Mouse (Mus musculus): ENCODE measurements around the gene Igsf9. TPM values are rescaled to one million over a fixed set of nuclear protein-coding genes. Genes with fewer than 3 reads are reported as not detected.

The Igsf9 gene
- total RNA-seq, 1 experiment, result 45.6 TPM

DNA sequence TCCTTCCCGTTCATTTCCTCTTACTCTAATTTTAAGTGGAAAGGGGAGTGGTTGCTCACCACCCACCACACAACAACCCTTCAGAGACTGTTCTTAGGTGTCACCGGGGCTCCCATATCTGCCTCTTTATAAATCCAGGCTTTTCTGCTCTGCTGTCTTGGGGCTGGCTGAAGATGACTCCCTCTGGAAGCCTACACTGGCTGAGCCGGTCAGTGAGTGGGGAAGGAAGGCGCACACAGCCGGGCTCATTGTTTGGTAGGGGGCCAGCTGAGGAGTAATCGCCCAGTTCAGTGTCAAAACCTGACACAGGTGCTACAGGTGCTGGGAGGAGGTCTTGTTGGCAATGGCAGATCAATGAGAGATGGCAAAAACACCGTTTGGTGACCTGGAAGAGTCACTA, 44.4 kb downstream of the Igsf9 start:
- Histone ChIP-seq H3K9me3 (ENCODE audit: control insufficient read depth, insufficient read depth, low read depth, low read length) (no peaks in the 10 kb centered on the region), H3K27ac (ENCODE audit: insufficient read depth, low read depth, low read length, poor library complexity, severe bottlenecking) (no peak overlapping the region), H3K9ac (ENCODE audit: insufficient read depth, low read depth, low read length, poor library complexity, severe bottlenecking) (peak overlapping the region; percentile 7; the same call in 1 of the 2 replicates), H3K4me1 (ENCODE audit: control insufficient read depth in 2 of 2, insufficient read depth in 2 of 2, low read length in 2 of 2, poor library complexity in 1 of 2) (peaks cover 0 to 15% of the 10 kb centered on the region in 2 experiments; a peak in 2 of 4 replicates), H3K36me3 (ENCODE audit: control insufficient read depth, insufficient read depth, low read length, poor library complexity, severe bottlenecking) (no peaks in the 10 kb centered on the region), H3K4me3 (ENCODE audit: insufficient read depth in 1 of 2, low read depth in 1 of 2, low read length in 2 of 2, poor library complexity in 1 of 2, severe bottlenecking in 1 of 2) (no peak overlapping the region)
- in situ Hi-C loops (cut with MboI; ENCODE audit: low sequenced_read_pairs in 2 of 2, unreplicated experiment in 2 of 2), result no loop called here
- DNase-seq (ENCODE audit: low read depth, low spot score), result no peak
- TF ChIP-seq ZC3H11A (IDR thresholded peaks at IDR 0.05; ENCODE audit: borderline replicate concordance, low read depth, low read length) (no peak), CHD2 (IDR thresholded peaks at IDR 0.05; ENCODE audit: low read depth, low read length) (no peak), HCFC1 (IDR thresholded peaks at IDR 0.05; ENCODE audit: borderline replicate concordance, insufficient read depth, low read length) (no peak), ZNF384 (IDR thresholded peaks at IDR 0.05; ENCODE audit: low read depth, low read length) (no peak), MAFK (IDR thresholded peaks at IDR 0.05; ENCODE audit: insufficient read depth, low read depth, low read length) (no peak)

DNA sequence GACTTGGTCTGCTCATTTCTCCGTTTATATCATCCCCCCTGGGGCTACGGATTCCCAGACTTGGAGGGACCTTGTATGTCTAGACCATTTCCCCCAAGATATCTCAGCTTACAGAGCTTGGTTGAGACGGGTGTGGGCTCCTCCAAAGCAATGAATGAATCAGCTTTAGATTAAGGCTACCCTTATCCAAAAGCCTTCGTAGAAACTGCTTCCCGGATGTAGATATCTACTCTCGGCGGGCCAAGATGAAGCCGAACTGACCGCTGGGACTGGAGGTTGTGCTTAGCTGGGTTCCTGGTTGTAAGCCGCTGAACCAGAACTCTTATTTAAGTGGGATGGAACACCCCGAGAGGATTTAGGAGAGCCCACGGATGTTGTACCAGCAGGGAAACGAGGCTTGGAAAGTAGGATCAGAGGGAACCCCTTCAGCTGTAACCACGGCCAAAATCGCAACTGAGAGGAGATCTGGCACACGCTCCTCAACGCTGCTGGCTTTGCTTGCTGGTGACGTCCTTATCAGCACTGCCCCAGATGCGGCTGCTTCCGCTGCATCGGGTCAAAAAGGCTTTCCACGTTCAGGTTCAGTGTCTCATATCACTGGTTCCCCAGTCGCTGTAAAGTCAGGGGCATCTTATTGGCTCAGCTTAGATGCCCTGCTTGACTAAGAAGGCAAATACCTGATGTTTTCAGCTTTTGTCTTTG, 44.9 kb downstream of the Igsf9 start:
- H3K4me3 ChIP-seq (ENCODE audit: insufficient read depth in 1 of 2, low read depth in 1 of 2, low read length in 2 of 2, poor library complexity in 1 of 2, severe bottlenecking in 1 of 2), result 0 out of 4 replicates have a peak overlapping the region, but pooled peaks of 1 of the 2 experiments have one; percentile 3
- H3K27ac ChIP-seq (ENCODE audit: insufficient read depth, low read depth, low read length, poor library complexity, severe bottlenecking), result no peak overlapping the region
- H3K9me3 ChIP-seq (ENCODE audit: control insufficient read depth, insufficient read depth, low read depth, low read length), result no peaks in the 10 kb centered on the region
- no peak overlapping the region for H3K9ac ChIP-seq (ENCODE audit: insufficient read depth, low read depth, low read length, poor library complexity, severe bottlenecking)
- H3K4me1 ChIP-seq (ENCODE audit: control insufficient read depth in 2 of 2, insufficient read depth in 2 of 2, low read length in 2 of 2, poor library complexity in 1 of 2), result peaks cover 0 to 15% of the 10 kb centered on the region in 2 experiments; a peak in 3 of 4 replicates
- in situ Hi-C loops (cut with MboI; ENCODE audit: low sequenced_read_pairs in 2 of 2, unreplicated experiment in 2 of 2), result no loop called here
- no peaks in the 10 kb centered on the region for H3K36me3 ChIP-seq (ENCODE audit: control insufficient read depth, insufficient read depth, low read length, poor library complexity, severe bottlenecking)
- no peak for DNase-seq (ENCODE audit: low read depth, low spot score)
- TF ChIP-seq ZC3H11A (IDR thresholded peaks at IDR 0.05; ENCODE audit: borderline replicate concordance, low read depth, low read length), result no peak
- no peak for TF ChIP-seq CHD2 (IDR thresholded peaks at IDR 0.05; ENCODE audit: low read depth, low read length)
- no peak for TF ChIP-seq ZNF384 (IDR thresholded peaks at IDR 0.05; ENCODE audit: low read depth, low read length)
- no peak for TF ChIP-seq MAFK (IDR thresholded peaks at IDR 0.05; ENCODE audit: insufficient read depth, low read depth, low read length)
- TF ChIP-seq HCFC1 (IDR thresholded peaks at IDR 0.05; ENCODE audit: borderline replicate concordance, insufficient read depth, low read length), result no peak

DNA sequence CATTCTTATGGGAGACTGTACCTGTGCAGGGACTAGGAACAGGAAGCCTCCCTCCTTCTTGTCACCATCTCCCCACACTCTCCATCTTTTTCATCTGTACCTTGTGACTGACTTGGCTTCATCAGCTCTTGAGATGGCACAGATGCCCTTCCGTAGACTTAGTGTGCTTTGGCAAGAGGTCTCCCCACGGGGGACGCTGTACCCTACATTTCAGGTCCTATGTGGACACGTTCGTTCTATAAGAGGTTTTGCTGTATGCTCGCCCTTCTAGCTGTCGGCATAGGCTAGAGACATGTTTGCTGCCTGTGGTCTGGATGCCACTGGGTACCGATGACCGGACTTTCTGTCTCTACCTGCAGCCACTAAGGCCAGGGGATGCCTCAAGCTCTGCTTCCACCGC, 45.8 kb downstream of the Igsf9 start:
- Histone ChIP-seq H3K4me1 (ENCODE audit: control insufficient read depth in 2 of 2, insufficient read depth in 2 of 2, low read length in 2 of 2, poor library complexity in 1 of 2) (peaks cover 3 to 16% of the 10 kb centered on the region in 2 experiments; a peak in 3 of 4 replicates), H3K36me3 (ENCODE audit: control insufficient read depth, insufficient read depth, low read length, poor library complexity, severe bottlenecking) (no peaks in the 10 kb centered on the region), H3K9ac (ENCODE audit: insufficient read depth, low read depth, low read length, poor library complexity, severe bottlenecking) (no peak overlapping the region), H3K9me3 (ENCODE audit: control insufficient read depth, insufficient read depth, low read depth, low read length) (no peaks in the 10 kb centered on the region), H3K27ac (ENCODE audit: insufficient read depth, low read depth, low read length, poor library complexity, severe bottlenecking) (no peak overlapping the region), H3K4me3 (ENCODE audit: insufficient read depth in 1 of 2, low read depth in 1 of 2, low read length in 2 of 2, poor library complexity in 1 of 2, severe bottlenecking in 1 of 2) (no peak overlapping the region)
- DNase-seq (ENCODE audit: low read depth, low spot score), result no peak
- TF ChIP-seq ZC3H11A (IDR thresholded peaks at IDR 0.05; ENCODE audit: borderline replicate concordance, low read depth, low read length), result no peak
- no peak for TF ChIP-seq HCFC1 (IDR thresholded peaks at IDR 0.05; ENCODE audit: borderline replicate concordance, insufficient read depth, low read length)
- TF ChIP-seq CHD2 (IDR thresholded peaks at IDR 0.05; ENCODE audit: low read depth, low read length), result no peak
- no peak for TF ChIP-seq MAFK (IDR thresholded peaks at IDR 0.05; ENCODE audit: insufficient read depth, low read depth, low read length)
- no peak for TF ChIP-seq ZNF384 (IDR thresholded peaks at IDR 0.05; ENCODE audit: low read depth, low read length)
- in situ Hi-C loops (cut with MboI; ENCODE audit: low sequenced_read_pairs in 2 of 2, unreplicated experiment in 2 of 2), result no loop called here

- Histone ChIP-seq H3K27ac (ENCODE audit: insufficient read depth, low read depth, low read length, poor library complexity, severe bottlenecking) (no peak overlapping the region), H3K4me1 (ENCODE audit: control insufficient read depth in 2 of 2, insufficient read depth in 2 of 2, low read length in 2 of 2, poor library complexity in 1 of 2) (peaks cover 5 to 19% of the 10 kb centered on the region in 2 experiments), H3K36me3 (ENCODE audit: control insufficient read depth, insufficient read depth, low read length, poor library complexity, severe bottlenecking) (no peaks in the 10 kb centered on the region), H3K9ac (ENCODE audit: insufficient read depth, low read depth, low read length, poor library complexity, severe bottlenecking) (no peak overlapping the region), H3K9me3 (ENCODE audit: control insufficient read depth, insufficient read depth, low read depth, low read length) (no peaks in the 10 kb centered on the region), H3K4me3 (ENCODE audit: insufficient read depth in 1 of 2, low read depth in 1 of 2, low read length in 2 of 2, poor library complexity in 1 of 2, severe bottlenecking in 1 of 2) (no peak overlapping the region)
- in situ Hi-C loops (cut with MboI; ENCODE audit: low sequenced_read_pairs in 2 of 2, unreplicated experiment in 2 of 2), result no loop called here
- TF ChIP-seq HCFC1 (IDR thresholded peaks at IDR 0.05; ENCODE audit: borderline replicate concordance, insufficient read depth, low read length) (no peak; the same call in 1 of the 2 replicates), ZNF384 (IDR thresholded peaks at IDR 0.05; ENCODE audit: low read depth, low read length) (no peak), CHD2 (IDR thresholded peaks at IDR 0.05; ENCODE audit: low read depth, low read length) (no peak), MAFK (IDR thresholded peaks at IDR 0.05; ENCODE audit: insufficient read depth, low read depth, low read length) (no peak), ZC3H11A (IDR thresholded peaks at IDR 0.05; ENCODE audit: borderline replicate concordance, low read depth, low read length) (peak; percentile 98)
- peak; percentile 80 for DNase-seq (ENCODE audit: low read depth, low spot score)
These were observed 47.1 kb downstream of the Igsf9 start for GRCm38 (mm10) chr1:172528701-172529100.

Measured in ES-E14 (cell line).